Mouse (Mus musculus): ENCODE data around the gene Ttc23l.

DNA sequence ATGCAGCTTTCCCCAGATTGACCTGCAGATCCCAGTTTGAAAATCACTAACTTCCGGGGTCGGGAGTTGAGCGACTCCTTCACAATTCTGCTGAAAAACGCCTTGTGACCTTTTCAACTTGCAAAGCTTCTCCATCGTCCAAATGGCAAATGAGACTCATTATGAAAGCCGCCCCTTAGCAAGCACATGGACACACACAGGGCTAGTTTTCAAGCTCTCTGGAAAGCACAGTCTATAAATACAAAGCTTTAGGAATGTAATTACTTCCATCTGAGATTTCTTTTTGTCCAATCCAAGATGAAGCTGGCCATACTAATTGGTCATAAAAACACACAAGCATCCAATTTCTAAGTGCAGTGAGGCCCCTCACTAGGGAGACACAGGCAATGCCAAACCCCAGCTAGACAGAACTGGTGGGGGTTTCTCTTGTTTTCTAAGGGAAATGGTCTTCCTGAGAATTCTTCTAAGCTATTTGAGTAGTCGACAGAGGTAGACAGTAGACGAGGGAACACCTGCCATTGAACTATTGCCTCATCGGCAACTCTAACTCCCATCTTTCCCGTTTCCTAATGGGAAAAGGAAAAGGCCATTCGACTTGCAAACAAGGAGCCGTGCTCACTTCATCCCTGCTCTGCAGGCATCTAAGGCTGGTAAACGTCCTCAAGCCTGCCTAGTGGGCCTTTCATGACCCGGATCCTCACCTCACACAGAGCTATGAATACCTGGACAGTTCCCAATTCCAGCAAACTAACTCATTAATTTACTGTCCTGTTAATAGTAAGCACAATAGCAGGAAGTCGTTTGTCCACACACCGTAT is 18.0 kb downstream of the Ttc23l start:
- TF ChIP-seq CTCF (IDR thresholded peaks at IDR 0.05; ENCODE audit: borderline replicate concordance, extremely low read depth, insufficient read depth, insufficient read length): no peak
- no peak for TF ChIP-seq POLR2A (IDR thresholded peaks at IDR 0.05; ENCODE audit: borderline replicate concordance, extremely low read depth, insufficient read depth, insufficient read length, poor library complexity, severe bottlenecking)
